In the genomic region with DNA sequence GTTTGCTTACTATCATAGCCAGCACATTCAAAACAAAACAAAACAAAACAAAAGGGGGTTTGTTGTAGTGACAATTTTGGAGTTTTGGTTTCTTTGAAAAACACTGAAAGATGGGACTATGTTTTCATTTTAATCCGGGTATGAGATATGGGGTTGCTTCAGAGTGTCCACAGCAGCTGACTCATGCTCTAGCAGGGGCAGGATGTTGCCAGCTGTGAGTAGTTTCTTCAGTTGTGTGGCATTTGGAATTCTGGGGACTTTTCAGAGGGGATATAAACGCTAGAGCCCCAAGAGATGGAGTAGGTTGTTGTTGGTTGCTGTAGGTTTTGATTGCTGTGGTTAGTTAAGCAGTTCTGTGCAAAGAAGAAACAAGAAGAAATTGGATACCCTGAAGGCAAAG, we compare ENCODE assay signal across 22 mouse cellular contexts.
"Had no signal": no experiment of that assay in that cellular context is flagged by ENCODE, and none has a peak within 500 bp of the region (broad histone marks: within the 10 kb centered on the region; RNA-seq: fewer than 3 reads in every experiment).

No protein-coding gene starts in this region.

- H3K9ac ChIP-seq: heart, embryonic 12.5 days; hindbrain, embryonic 12.5 days; hindbrain, embryonic 14.5 days; intestine, embryonic 15.5 days; limb, embryonic 12.5 days; liver, embryonic 12.5 days; liver, embryonic 14.5 days had no signal

- H3K27ac ChIP-seq: gastrocnemius, adult 2 months; heart, adult 2 months; heart, embryonic 10.5 days; hindbrain, embryonic 10.5 days; hindbrain, embryonic 12.5 days; hindbrain, embryonic 14.5 days; intestine, embryonic 15.5 days; left cerebral cortex, adult 2 months; limb, embryonic 10.5 days; limb, embryonic 12.5 days; liver, embryonic 12.5 days; liver, embryonic 14.5 days had no signal

- H3K4me1 ChIP-seq: hindbrain, embryonic 12.5 days; intestine, embryonic 15.5 days; limb, embryonic 10.5 days; limb, embryonic 12.5 days had no signal

- H3K36me3 ChIP-seq: heart, embryonic 10.5 days; intestine, embryonic 15.5 days; liver, embryonic 12.5 days had no signal

- H3K9me3 ChIP-seq: heart, embryonic 10.5 days; heart, embryonic 12.5 days; hindbrain, embryonic 10.5 days; hindbrain, embryonic 12.5 days; intestine, embryonic 15.5 days; limb, embryonic 10.5 days; limb, embryonic 12.5 days; liver, embryonic 12.5 days had no signal

- H3K27me3 ChIP-seq: heart, embryonic 12.5 days; hindbrain, embryonic 12.5 days; intestine, embryonic 15.5 days; limb, embryonic 12.5 days; liver, embryonic 12.5 days had no signal

- DNase-seq: gastrocnemius, adult 2 months; gastrocnemius, postnatal 10 days; gastrocnemius, postnatal 25 days; heart, adult 2 months; heart, postnatal 10 days; heart, postnatal 4 days; kidney, adult 18-20 months; kidney, adult 8-10 months; kidney, postnatal 10 days; kidney, postnatal 25 days; kidney, postnatal 4 days had no signal

- H3K4me2 ChIP-seq: heart, embryonic 12.5 days; hindbrain, embryonic 12.5 days; hindbrain, embryonic 14.5 days; intestine, embryonic 15.5 days; limb, embryonic 12.5 days; liver, embryonic 12.5 days had no signal

- H3K4me3 ChIP-seq: gastrocnemius, adult 2 months; heart, adult 2 months; heart, embryonic 10.5 days; heart, embryonic 12.5 days; hindbrain, embryonic 10.5 days; hindbrain, embryonic 12.5 days; intestine, embryonic 15.5 days; left cerebral cortex, adult 2 months; limb, embryonic 10.5 days; limb, embryonic 12.5 days; liver, embryonic 12.5 days had no signal
